Mouse (Mus musculus): Measurements from ENCODE around the gene Fat4.

DNA sequence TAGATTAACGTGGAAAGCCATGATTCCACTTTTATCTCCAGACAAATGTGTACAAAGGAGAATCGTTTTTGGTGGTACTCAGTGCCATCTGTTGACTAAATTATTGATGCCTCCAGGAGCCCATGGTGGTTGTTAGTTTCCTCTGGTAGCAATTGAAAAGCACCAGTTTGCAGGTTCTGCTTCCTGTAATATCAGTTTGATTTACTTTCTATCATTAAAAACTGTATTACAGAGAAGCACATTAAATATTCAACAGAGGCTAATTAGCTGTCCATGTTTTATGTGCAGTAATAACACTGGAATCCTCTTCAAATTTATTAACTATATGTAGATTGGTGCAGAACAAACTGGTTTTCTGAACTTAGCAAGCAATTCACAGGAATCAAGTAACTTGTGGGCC lies 149.4 kb downstream of the Fat4 start:
- TF ChIP-seq CTCF (IDR thresholded peaks at IDR 0.05; ENCODE audit: borderline replicate concordance, extremely low read depth, insufficient read depth, insufficient read length): no peak
- TF ChIP-seq POLR2A (IDR thresholded peaks at IDR 0.05; ENCODE audit: borderline replicate concordance, extremely low read depth, insufficient read depth, insufficient read length, poor library complexity, severe bottlenecking): no peak

All from brain, embryonic 14.5 days (tissue).